Mouse (Mus musculus): Measurements from ENCODE around the gene Acsf3. TPM values are rescaled to one million over a fixed set of nuclear protein-coding genes. Genes with fewer than 3 reads are reported as not detected.

Gene Acsf3
- polyA plus RNA-seq, 1 experiment from 2014 or later, result 16.8 TPM

GRCm38 (mm10) chr8:122824986-122825385, 49.7 kb downstream of the Acsf3 start:
- H3K27ac ChIP-seq (replicated peaks; ENCODE audit: low read depth, low read length), result 0 out of 2 replicates have a peak overlapping the region, but pooled peaks have one; percentile 13
- DNase-seq (no peak), ATAC-seq (ENCODE audit: low FRiP score, low TSS enrichment) (no peak)
- 70% methylated on average over 9 of the region's 9 CpGs for WGBS
- no peak overlapping the region for H3K4me3 ChIP-seq (replicated peaks; ENCODE audit: low read depth, low read length)
- no peak overlapping the region for H3K4me2 ChIP-seq (ENCODE audit: low read length)
- H3K4me1 ChIP-seq (ENCODE audit: control insufficient read depth, insufficient read depth, low read length), result 0 out of 2 replicates have a peak, but pooled peaks cover 8% of the 10 kb centered on the region
- no peak overlapping the region for H3K9ac ChIP-seq (replicated peaks; ENCODE audit: low read length)
- H3K27me3 ChIP-seq (ENCODE audit: control insufficient read depth, insufficient read depth, low read length), result no peaks in the 10 kb centered on the region
- no peaks in the 10 kb centered on the region for H3K36me3 ChIP-seq (ENCODE audit: control insufficient read depth, insufficient read depth, low read length)
- no peaks in the 10 kb centered on the region for H3K9me3 ChIP-seq (ENCODE audit: control insufficient read depth, low read length)

- Histone ChIP-seq H3K4me3 (replicated peaks; ENCODE audit: low read depth, low read length) (no peak overlapping the region), H3K9me3 (ENCODE audit: control insufficient read depth, low read length) (no peaks in the 10 kb centered on the region), H3K4me1 (ENCODE audit: control insufficient read depth, insufficient read depth, low read length) (0 out of 2 replicates have a peak, but pooled peaks cover 8% of the 10 kb centered on the region), H3K36me3 (ENCODE audit: control insufficient read depth, insufficient read depth, low read length) (no peaks in the 10 kb centered on the region), H3K27ac (replicated peaks; ENCODE audit: low read depth, low read length) (no peak overlapping the region), H3K27me3 (ENCODE audit: control insufficient read depth, insufficient read depth, low read length) (no peaks in the 10 kb centered on the region), H3K9ac (replicated peaks; ENCODE audit: low read length) (no peak overlapping the region), H3K4me2 (ENCODE audit: low read length) (no peak overlapping the region)
- DNase-seq (no peak), ATAC-seq (ENCODE audit: low FRiP score, low TSS enrichment) (no peak)
- WGBS, result 61% methylated on average over 8 of the region's 8 CpGs
Observed at GRCm38 (mm10) chr8:122825408-122825807, 50.1 kb downstream of the Acsf3 start.

GRCm38 (mm10) chr8:122829396-122829795, 54.1 kb downstream of the Acsf3 start:
- no peak overlapping the region for H3K4me2 ChIP-seq (ENCODE audit: low read length)
- 85% methylated on average over 3 of the region's 3 CpGs for WGBS
- H3K36me3 ChIP-seq (ENCODE audit: control insufficient read depth, insufficient read depth, low read length), result no peaks in the 10 kb centered on the region
- DNase-seq, result no peak
- no peak for ATAC-seq (ENCODE audit: low FRiP score, low TSS enrichment)
- no peaks in the 10 kb centered on the region for H3K9me3 ChIP-seq (ENCODE audit: control insufficient read depth, low read length)
- 0 out of 2 replicates have a peak, but pooled peaks cover 8% of the 10 kb centered on the region for H3K4me1 ChIP-seq (ENCODE audit: control insufficient read depth, insufficient read depth, low read length)
- H3K9ac ChIP-seq (replicated peaks; ENCODE audit: low read length), result no peak overlapping the region
- no peaks in the 10 kb centered on the region for H3K27me3 ChIP-seq (ENCODE audit: control insufficient read depth, insufficient read depth, low read length)
- H3K27ac ChIP-seq (replicated peaks; ENCODE audit: low read depth, low read length), result no peak overlapping the region
- no peak overlapping the region for H3K4me3 ChIP-seq (replicated peaks; ENCODE audit: low read depth, low read length)

GRCm38 (mm10) chr8:122830349-122831061, 55.2 kb downstream of the Acsf3 start:
- Histone ChIP-seq H3K9me3 (ENCODE audit: control insufficient read depth, low read length) (no peaks in the 10 kb centered on the region), H3K27me3 (ENCODE audit: control insufficient read depth, insufficient read depth, low read length) (no peaks in the 10 kb centered on the region), H3K4me2 (ENCODE audit: low read length) (no peak overlapping the region), H3K4me1 (ENCODE audit: control insufficient read depth, insufficient read depth, low read length) (0 out of 2 replicates have a peak, but pooled peaks cover 8% of the 10 kb centered on the region), H3K27ac (replicated peaks; ENCODE audit: low read depth, low read length) (no peak overlapping the region), H3K4me3 (replicated peaks; ENCODE audit: low read depth, low read length) (no peak overlapping the region), H3K36me3 (ENCODE audit: control insufficient read depth, insufficient read depth, low read length) (no peaks in the 10 kb centered on the region), H3K9ac (replicated peaks; ENCODE audit: low read length) (no peak overlapping the region)
- DNase-seq (peak; percentile 94), ATAC-seq (ENCODE audit: low FRiP score, low TSS enrichment) (peak; percentile 76; the same call in 1 of the 2 replicates)
- 41% methylated on average over 8 of the region's 8 CpGs for WGBS

- Histone ChIP-seq H3K4me1 (ENCODE audit: control insufficient read depth, insufficient read depth, low read length) (no peaks in the 10 kb centered on the region), H3K4me2 (ENCODE audit: low read length) (no peak overlapping the region), H3K36me3 (ENCODE audit: control insufficient read depth, insufficient read depth, low read length) (no peaks in the 10 kb centered on the region), H3K9me3 (ENCODE audit: control insufficient read depth, low read length) (no peaks in the 10 kb centered on the region), H3K4me3 (replicated peaks; ENCODE audit: low read depth, low read length) (no peak overlapping the region), H3K9ac (replicated peaks; ENCODE audit: low read length) (no peak overlapping the region), H3K27ac (replicated peaks; ENCODE audit: low read depth, low read length) (no peak overlapping the region), H3K27me3 (ENCODE audit: control insufficient read depth, insufficient read depth, low read length) (no peaks in the 10 kb centered on the region)
- DNase-seq (no peak), ATAC-seq (ENCODE audit: low FRiP score, low TSS enrichment) (no peak)
- 92% methylated on average over 8 of the region's 8 CpGs for WGBS
Observed at GRCm38 (mm10) chr8:122834416-122834815, 59.1 kb downstream of the Acsf3 start.

GRCm38 (mm10) chr8:122834971-122835370, 59.7 kb downstream of the Acsf3 start:
- Histone ChIP-seq H3K27me3 (ENCODE audit: control insufficient read depth, insufficient read depth, low read length) (no peaks in the 10 kb centered on the region), H3K36me3 (ENCODE audit: control insufficient read depth, insufficient read depth, low read length) (no peaks in the 10 kb centered on the region), H3K4me1 (ENCODE audit: control insufficient read depth, insufficient read depth, low read length) (no peaks in the 10 kb centered on the region), H3K4me2 (ENCODE audit: low read length) (no peak overlapping the region), H3K4me3 (replicated peaks; ENCODE audit: low read depth, low read length) (no peak overlapping the region), H3K27ac (replicated peaks; ENCODE audit: low read depth, low read length) (no peak overlapping the region), H3K9ac (replicated peaks; ENCODE audit: low read length) (no peak overlapping the region), H3K9me3 (ENCODE audit: control insufficient read depth, low read length) (no peaks in the 10 kb centered on the region)
- DNase-seq, result peak; percentile 88
- WGBS, result 36% methylated on average over 8 of the region's 8 CpGs
- ATAC-seq (ENCODE audit: low FRiP score, low TSS enrichment), result no peak

GRCm38 (mm10) chr8:122836199-122836598, 60.9 kb downstream of the Acsf3 start:
- H3K27ac ChIP-seq (replicated peaks; ENCODE audit: low read depth, low read length), result no peak overlapping the region
- no peak overlapping the region for H3K4me3 ChIP-seq (replicated peaks; ENCODE audit: low read depth, low read length)
- no peaks in the 10 kb centered on the region for H3K9me3 ChIP-seq (ENCODE audit: control insufficient read depth, low read length)
- no peaks in the 10 kb centered on the region for H3K27me3 ChIP-seq (ENCODE audit: control insufficient read depth, insufficient read depth, low read length)
- no peaks in the 10 kb centered on the region for H3K4me1 ChIP-seq (ENCODE audit: control insufficient read depth, insufficient read depth, low read length)
- no peak overlapping the region for H3K9ac ChIP-seq (replicated peaks; ENCODE audit: low read length)
- DNase-seq (no peak), ATAC-seq (ENCODE audit: low FRiP score, low TSS enrichment) (no peak)
- no peak overlapping the region for H3K4me2 ChIP-seq (ENCODE audit: low read length)
- no peaks in the 10 kb centered on the region for H3K36me3 ChIP-seq (ENCODE audit: control insufficient read depth, insufficient read depth, low read length)
- 87% methylated on average over 12 of the region's 12 CpGs for WGBS

- Histone ChIP-seq H3K27ac (replicated peaks; ENCODE audit: low read depth, low read length) (no peak overlapping the region), H3K36me3 (ENCODE audit: control insufficient read depth, insufficient read depth, low read length) (no peaks in the 10 kb centered on the region), H3K4me2 (ENCODE audit: low read length) (no peak overlapping the region), H3K27me3 (ENCODE audit: control insufficient read depth, insufficient read depth, low read length) (no peaks in the 10 kb centered on the region), H3K4me3 (replicated peaks; ENCODE audit: low read depth, low read length) (no peak overlapping the region), H3K9me3 (ENCODE audit: control insufficient read depth, low read length) (no peaks in the 10 kb centered on the region), H3K9ac (replicated peaks; ENCODE audit: low read length) (no peak overlapping the region), H3K4me1 (ENCODE audit: control insufficient read depth, insufficient read depth, low read length) (no peaks in the 10 kb centered on the region)
- WGBS, result 87% methylated on average over 13 of the region's 13 CpGs
- ATAC-seq (ENCODE audit: low FRiP score, low TSS enrichment) (no peak), DNase-seq (no peak)
Observed at GRCm38 (mm10) chr8:122836696-122837095, 61.4 kb downstream of the Acsf3 start.

GRCm38 (mm10) chr8:122844161-122844560, 68.9 kb downstream of the Acsf3 start:
- H3K9ac ChIP-seq (replicated peaks; ENCODE audit: low read length), result no peak overlapping the region
- no peak overlapping the region for H3K27ac ChIP-seq (replicated peaks; ENCODE audit: low read depth, low read length)
- no peak for ATAC-seq (ENCODE audit: low FRiP score, low TSS enrichment)
- no peaks in the 10 kb centered on the region for H3K36me3 ChIP-seq (ENCODE audit: control insufficient read depth, insufficient read depth, low read length)
- no peaks in the 10 kb centered on the region for H3K4me1 ChIP-seq (ENCODE audit: control insufficient read depth, insufficient read depth, low read length)
- no peaks in the 10 kb centered on the region for H3K27me3 ChIP-seq (ENCODE audit: control insufficient read depth, insufficient read depth, low read length)
- H3K4me2 ChIP-seq (ENCODE audit: low read length), result no peak overlapping the region
- DNase-seq, result no peak
- H3K4me3 ChIP-seq (replicated peaks; ENCODE audit: low read depth, low read length), result no peak overlapping the region
- no peaks in the 10 kb centered on the region for H3K9me3 ChIP-seq (ENCODE audit: control insufficient read depth, low read length)
- WGBS, result 73% methylated on average over 3 of the region's 3 CpGs

All from midbrain, embryonic 14.5 days (tissue).